Comparison of ENCODE assay signal across 25 mouse cellular contexts in genomic region chr14:73395750-73396149, GRCm38 (mm10).
"Had no signal": no experiment of that assay in that cellular context is flagged by ENCODE, and none has a peak within 500 bp of the region (broad histone marks: within the 10 kb centered on the region; RNA-seq: fewer than 3 reads in every experiment).

No protein-coding gene starts in this region.

- DNase-seq: kidney, adult 8-10 months; kidney, postnatal 10 days; kidney, postnatal 36 days; layer of hippocampus, postnatal 36 days; liver, postnatal 0 days; lung, embryonic 14.5 days; lung, postnatal 10 days; lung, postnatal 36 days; right cerebral cortex, adult 18-20 months; right cerebral cortex, postnatal 14 days; spleen, adult 18-20 months; thymus, adult 2 months; thymus, postnatal 14 days; thymus, postnatal 4 days had no signal

- H3K36me3 ChIP-seq: kidney, embryonic 15.5 days; limb, embryonic 15.5 days; midbrain, embryonic 10.5 days; midbrain, embryonic 13.5 days; neural tube, embryonic 13.5 days; stomach, embryonic 15.5 days had no signal

- H3K4me3 ChIP-seq: kidney, embryonic 15.5 days; limb, embryonic 15.5 days; megakaryocyte, embryonic 14.5 days; midbrain, embryonic 10.5 days; midbrain, embryonic 13.5 days; myocyte; neural tube, embryonic 13.5 days; stomach, embryonic 15.5 days had no signal

- ATAC-seq: liver, postnatal 0 days; midbrain, embryonic 13.5 days; midbrain, embryonic 16.5 days had no signal

- H3K9ac ChIP-seq: kidney, embryonic 15.5 days; limb, embryonic 15.5 days; liver, embryonic 14.5 days; liver, postnatal 0 days; lung, embryonic 14.5 days; midbrain, embryonic 13.5 days; neural tube, embryonic 13.5 days; stomach, embryonic 15.5 days had no signal

- H3K27ac ChIP-seq: kidney, embryonic 15.5 days; limb, embryonic 15.5 days; liver, embryonic 14.5 days; midbrain, embryonic 10.5 days; midbrain, embryonic 13.5 days; neural tube, embryonic 13.5 days; stomach, embryonic 15.5 days had no signal

- H3K4me2 ChIP-seq: kidney, embryonic 15.5 days; limb, embryonic 15.5 days; liver, embryonic 11.5 days; lung, embryonic 14.5 days; midbrain, embryonic 13.5 days; neural tube, embryonic 13.5 days; stomach, embryonic 15.5 days had no signal

- H3K9me3 ChIP-seq: kidney, embryonic 15.5 days; limb, embryonic 15.5 days; megakaryocyte, embryonic 14.5 days; midbrain, embryonic 10.5 days; midbrain, embryonic 13.5 days; neural tube, embryonic 13.5 days; stomach, embryonic 15.5 days had no signal

- H3K4me1 ChIP-seq: limb, embryonic 15.5 days; midbrain, embryonic 13.5 days had no signal

- H3K27me3 ChIP-seq: kidney, embryonic 15.5 days; limb, embryonic 15.5 days; megakaryocyte, embryonic 14.5 days; midbrain, embryonic 13.5 days; neural tube, embryonic 13.5 days; stomach, embryonic 15.5 days had no signal
